10 mouse cellular contexts compared by ENCODE assay signal in genomic region chr11:120242726-120243530, GRCm38 (mm10). TPM values are rescaled to one million over a fixed set of nuclear protein-coding genes. Genes with fewer than 3 reads are reported as not detected.
DNase-seq lines count a peak whose midpoint lies in the region; ATAC-seq and TF ChIP-seq lines count a peak whose summit lies in the region.
"Had no signal": no experiment of that assay in that cellular context is flagged by ENCODE, and none has a peak within 500 bp of the region (broad histone marks: within the 10 kb centered on the region; RNA-seq: fewer than 3 reads in every experiment).

No protein-coding gene starts in this region.

- H3K9me3 ChIP-seq in heart, embryonic 14.5 days (ENCODE audit: control insufficient read depth, low read length), result no peaks in the 10 kb centered on the region
- no peaks in the 10 kb centered on the region for H3K9me3 ChIP-seq in midbrain, embryonic 10.5 days (replicated peaks)
- H3K9me3 ChIP-seq: megakaryocyte, embryonic 14.5 days had no signal

- peak; percentile 45 to 56 for DNase-seq in heart, adult 18-20 months
- DNase-seq in heart, postnatal 4 days, result no peak
- DNase-seq in brain, embryonic 14.5 days (ENCODE audit: low read depth), result peak; percentile 53
- DNase-seq in midbrain, embryonic 10.5 days (ENCODE audit: low spot score), result no peak
- DNase-seq in right cerebral cortex, postnatal 4 days, result no peak
- DNase-seq in yolk sac, embryonic 10.5 days (ENCODE audit: low spot score), result no peak
- DNase-seq in thymus, postnatal 14 days, result no peak
- DNase-seq: thymus, postnatal 4 days had no signal

- H3K36me3 ChIP-seq in heart, embryonic 14.5 days (ENCODE audit: control insufficient read depth, insufficient read depth, low read length), result no peaks in the 10 kb centered on the region
- H3K36me3 ChIP-seq in midbrain, embryonic 10.5 days, result peaks cover 40% of the 10 kb centered on the region

- ATAC-seq in heart, embryonic 14.5 days (ENCODE audit: insufficient number of reproducible peaks, insufficient read depth, low FRiP score, low read depth), result no peak

- 73% methylated on average over 22 of the region's 22 CpGs for WGBS in heart, embryonic 14.5 days
- WGBS in midbrain, embryonic 10.5 days, result 66% methylated on average over 22 of the region's 22 CpGs

- H3K9ac ChIP-seq in heart, embryonic 14.5 days (ENCODE audit: low read length), result 0 out of 2 replicates have a peak overlapping the region, but pooled peaks have one; percentile 13

- no peaks in the 10 kb centered on the region for H3K27me3 ChIP-seq in heart, embryonic 14.5 days (ENCODE audit: control insufficient read depth, insufficient read depth, low read length)
- no peaks in the 10 kb centered on the region for H3K27me3 ChIP-seq in midbrain, embryonic 10.5 days (ENCODE audit: low read depth, poor library complexity, severe bottlenecking)

- peak overlapping the region; percentile 24 to 35; a peak in 3 of 4 replicates for H3K27ac ChIP-seq in heart, embryonic 14.5 days (replicated peaks in 1 of 2; ENCODE audit: control insufficient read depth in 1 of 2, insufficient read depth in 1 of 2, low read depth in 2 of 2, low read length in 2 of 2)
- H3K27ac ChIP-seq in midbrain, embryonic 10.5 days (replicated peaks), result peak overlapping the region; percentile 100

- no peak overlapping the region for H3K4me3 ChIP-seq in heart, embryonic 14.5 days (ENCODE audit: control insufficient read depth in 1 of 2, insufficient read depth in 1 of 2, low read depth in 1 of 2, low read length in 2 of 2)
- H3K4me3 ChIP-seq in midbrain, embryonic 10.5 days, result peak overlapping the region; percentile 98
- H3K4me3 ChIP-seq: megakaryocyte, embryonic 14.5 days had no signal

- peaks cover 45 to 79% of the 10 kb centered on the region in 2 experiments for H3K4me1 ChIP-seq in heart, embryonic 14.5 days (ENCODE audit: control insufficient read depth in 2 of 2, insufficient read depth in 2 of 2, low read length in 2 of 2)
- H3K4me1 ChIP-seq in midbrain, embryonic 10.5 days, result peaks cover 98% of the 10 kb centered on the region

- no peak for TF ChIP-seq POLR2A in brain, embryonic 14.5 days (IDR thresholded peaks at IDR 0.05; ENCODE audit: borderline replicate concordance, extremely low read depth, insufficient read depth, insufficient read length, poor library complexity, severe bottlenecking)

- H3K4me2 ChIP-seq in heart, embryonic 14.5 days (ENCODE audit: low read length), result no peak overlapping the region

- no peak for TF ChIP-seq CTCF in brain, embryonic 14.5 days (IDR thresholded peaks at IDR 0.05; ENCODE audit: borderline replicate concordance, extremely low read depth, insufficient read depth, insufficient read length)

RNA-seq across cellular contexts. Expression of gene Bahcc1, which starts 10.2 kb away (rescaled TPM):
- 1 to 10 TPM; 3.5 to 5.0 TPM for total RNA-seq in heart, adult 18-20 months (2021)
- total RNA-seq in heart, postnatal 4 days (2021), result 10 to 100 TPM; 14.1 to 16.5 TPM
- 29.0 and 47.0 TPM in 2 replicates for polyA plus RNA-seq in brain, embryonic 14.5 days (2012; rRNA removed)
- 8.8 and 9.1 TPM in 2 replicates for polyA plus RNA-seq in heart, embryonic 14.5 days (2014; fragmentation: Nextera tagmentation; extraction: Ambion mirVana)
- polyA plus RNA-seq in midbrain, embryonic 10.5 days (2016; fragmentation: Nextera tagmentation; extraction: Ambion mirVana), result 14.3 and 16.6 TPM in 2 replicates

Comparison
In these comparisons a context has a peak if more than half of its experiments do, and no peak if none do; other contexts are left out.
1. DNase-seq: peak in heart, adult 18-20 months (2 of 2) and brain, embryonic 14.5 days (single experiment); none in heart, postnatal 4 days (single experiment), midbrain, embryonic 10.5 days (single experiment), right cerebral cortex, postnatal 4 days (single experiment), yolk sac, embryonic 10.5 days (single experiment) and thymus, postnatal 14 days (single experiment).